Mouse (Mus musculus): Measurements from ENCODE around the gene Nanos3.

Nanos3 gene

GRCm38 (mm10) chr8:84202466-84202865, 17.4 kb upstream of the Nanos3 start:
- no peak for ATAC-seq (ENCODE audit: insufficient number of reproducible peaks, low FRiP score, low TSS enrichment)

GRCm38 (mm10) chr8:84201545-84202245, 16.7 kb upstream of the Nanos3 start:
- no peak for ATAC-seq (ENCODE audit: insufficient number of reproducible peaks, low FRiP score, low TSS enrichment)

- ATAC-seq (ENCODE audit: insufficient number of reproducible peaks, low FRiP score, low TSS enrichment): no peak
Measured at GRCm38 (mm10) chr8:84200652-84201544, 15.9 kb upstream of the Nanos3 start.

- no peak for ATAC-seq (ENCODE audit: insufficient number of reproducible peaks, low FRiP score, low TSS enrichment)
Measured at GRCm38 (mm10) chr8:84200126-84200555, 15.1 kb upstream of the Nanos3 start.

GRCm38 (mm10) chr8:84199348-84200125, 14.5 kb upstream of the Nanos3 start:
- ATAC-seq (ENCODE audit: insufficient number of reproducible peaks, low FRiP score, low TSS enrichment): no peak

GRCm38 (mm10) chr8:84198871-84199270, 13.9 kb upstream of the Nanos3 start:
- ATAC-seq (ENCODE audit: insufficient number of reproducible peaks, low FRiP score, low TSS enrichment): no peak

- ATAC-seq (ENCODE audit: insufficient number of reproducible peaks, low FRiP score, low TSS enrichment): no peak
Measured at GRCm38 (mm10) chr8:84197922-84198774, 13.1 kb upstream of the Nanos3 start.

GRCm38 (mm10) chr8:84197141-84197921, 12.3 kb upstream of the Nanos3 start:
- ATAC-seq (ENCODE audit: insufficient number of reproducible peaks, low FRiP score, low TSS enrichment): no peak

GRCm38 (mm10) chr8:84194224-84194743, 9.3 kb upstream of the Nanos3 start:
- no peak for ATAC-seq (ENCODE audit: insufficient number of reproducible peaks, low FRiP score, low TSS enrichment)

- ATAC-seq (ENCODE audit: insufficient number of reproducible peaks, low FRiP score, low TSS enrichment): no peak
Measured at GRCm38 (mm10) chr8:84193566-84193965, 8.5 kb upstream of the Nanos3 start.

GRCm38 (mm10) chr8:84193161-84193560, 8.1 kb upstream of the Nanos3 start:
- no peak for ATAC-seq (ENCODE audit: insufficient number of reproducible peaks, low FRiP score, low TSS enrichment)

- ATAC-seq (ENCODE audit: insufficient number of reproducible peaks, low FRiP score, low TSS enrichment): no peak
Measured at GRCm38 (mm10) chr8:84192555-84192954, 7.5 kb upstream of the Nanos3 start.

GRCm38 (mm10) chr8:84192023-84192422, 7.0 kb upstream of the Nanos3 start:
- ATAC-seq (ENCODE audit: insufficient number of reproducible peaks, low FRiP score, low TSS enrichment): no peak

GRCm38 (mm10) chr8:84190191-84190867, 5.3 kb upstream of the Nanos3 start:
- ATAC-seq (ENCODE audit: insufficient number of reproducible peaks, low FRiP score, low TSS enrichment): no peak

- ATAC-seq (ENCODE audit: insufficient number of reproducible peaks, low FRiP score, low TSS enrichment): no peak
Measured at GRCm38 (mm10) chr8:84189603-84190002, 4.6 kb upstream of the Nanos3 start.

GRCm38 (mm10) chr8:84188671-84189070, 3.7 kb upstream of the Nanos3 start:
- ATAC-seq (ENCODE audit: insufficient number of reproducible peaks, low FRiP score, low TSS enrichment): no peak

GRCm38 (mm10) chr8:84187065-84187755, 2.2 kb upstream of the Nanos3 start:
- no peak for ATAC-seq (ENCODE audit: insufficient number of reproducible peaks, low FRiP score, low TSS enrichment)

GRCm38 (mm10) chr8:84186547-84186946, 1.5 kb upstream of the Nanos3 start:
- peak; percentile 77 for ATAC-seq (ENCODE audit: insufficient number of reproducible peaks, low FRiP score, low TSS enrichment)
